Mouse (Mus musculus): ENCODE measurements around the gene Slc25a16. TPM values are rescaled to one million over a fixed set of nuclear protein-coding genes. Genes with fewer than 3 reads are reported as not detected.

The Slc25a16 gene
- 18.3 and 19.3 TPM in 2 replicates for polyA plus RNA-seq (2014; fragmentation: Nextera tagmentation; extraction: Ambion mirVana)

DNA sequence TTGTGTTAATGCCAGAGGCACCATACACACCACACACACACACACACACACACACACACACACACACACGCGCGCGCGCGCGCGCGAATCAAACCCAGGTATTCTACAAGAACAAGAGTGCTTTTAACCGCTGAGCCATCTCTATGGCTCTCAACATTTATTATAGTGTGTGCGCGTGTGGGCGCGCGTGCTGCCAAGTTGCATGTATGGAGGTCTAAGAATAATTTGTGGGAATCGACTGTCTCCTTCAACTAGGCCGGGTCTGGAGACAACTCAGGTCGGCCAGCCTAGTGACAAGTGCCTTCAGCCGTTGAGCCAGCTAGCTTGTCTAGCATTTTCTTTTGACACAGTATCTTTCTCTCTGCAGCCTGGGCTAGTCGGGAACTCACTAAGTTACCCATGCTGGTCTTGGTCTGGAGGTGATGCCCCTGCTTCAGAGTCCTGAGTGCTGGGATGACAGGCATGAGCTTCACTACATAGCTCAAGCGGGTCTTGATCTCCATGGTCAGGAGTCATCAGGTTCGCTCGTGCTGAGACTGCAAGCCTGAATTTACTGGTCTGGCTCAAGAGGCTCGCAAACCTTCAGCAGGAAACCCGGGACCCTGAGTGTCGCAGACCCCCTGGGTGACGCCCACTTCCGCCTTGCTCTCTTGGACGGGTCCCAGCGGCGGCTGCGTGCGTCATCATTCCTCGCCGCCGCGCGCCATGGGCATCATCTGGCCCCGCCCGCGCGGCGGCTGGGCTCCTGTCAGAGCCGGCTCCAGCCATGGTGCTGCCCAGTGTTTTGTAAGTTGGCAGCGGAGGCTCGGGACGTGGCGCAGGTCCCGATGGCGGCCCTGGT is at the start of gene Slc25a16:
Gene Slc25a16, plus strand, starts transcription at position 709 of the 841 bp plus-strand sequence.
- Histone ChIP-seq H3K9me3 (ENCODE audit: control insufficient read depth, low read length) (no peaks in the 10 kb centered on the region), H3K27ac (ENCODE audit: low read depth, low read length) (peak within 1 kb of the TSS; percentile 85), H3K27me3 (ENCODE audit: control insufficient read depth, insufficient read depth, low read length) (no peaks in the 10 kb centered on the region), H3K4me3 (ENCODE audit: low read depth, low read length) (peak within 1 kb of the TSS; percentile 97), H3K36me3 (ENCODE audit: control insufficient read depth, insufficient read depth, low read length) (no peaks in the 10 kb centered on the region), H3K4me1 (ENCODE audit: control insufficient read depth, insufficient read depth, low read length) (no peaks in the 10 kb centered on the region; the same call in 1 of the 2 replicates), H3K4me2 (ENCODE audit: low read depth, low read length) (peak within 1 kb of the TSS; percentile 94), H3K9ac (replicated peaks; ENCODE audit: low read depth, low read length) (peak within 1 kb of the TSS; percentile 95)
- WGBS = 9% methylated on average over 50 of the region's 50 CpGs
- peak; percentile 97 for ATAC-seq (ENCODE audit: low read depth)

DNA sequence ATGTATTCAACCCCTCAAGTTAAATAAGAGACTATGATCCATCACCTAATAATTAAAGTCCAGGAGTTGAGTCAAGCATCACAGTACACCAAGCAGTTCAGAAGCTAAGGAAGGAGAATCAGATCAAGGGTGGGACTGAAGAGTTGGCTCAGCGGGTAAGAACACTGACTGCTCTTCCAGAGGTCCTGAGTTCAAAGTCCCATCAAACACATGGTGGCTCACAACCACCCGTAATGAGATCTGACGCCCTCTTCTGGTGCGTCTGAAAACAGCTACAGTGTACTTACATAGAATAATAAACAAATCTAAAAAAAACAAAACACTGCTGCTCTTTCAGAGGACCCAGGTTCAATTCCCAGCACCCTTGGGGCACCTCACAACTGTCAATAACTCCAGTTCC is 45.6 kb upstream of the Slc25a16 start:
- Histone ChIP-seq H3K27me3 (ENCODE audit: control insufficient read depth, insufficient read depth, low read length) (no peaks in the 10 kb centered on the region), H3K9ac (replicated peaks; ENCODE audit: low read depth, low read length) (no peak overlapping the region), H3K4me3 (ENCODE audit: low read depth, low read length) (no peak overlapping the region), H3K4me1 (ENCODE audit: control insufficient read depth, insufficient read depth, low read length) (no peaks in the 10 kb centered on the region), H3K27ac (ENCODE audit: low read depth, low read length) (no peak overlapping the region), H3K36me3 (ENCODE audit: control insufficient read depth, insufficient read depth, low read length) (no peaks in the 10 kb centered on the region), H3K4me2 (ENCODE audit: low read depth, low read length) (no peak overlapping the region), H3K9me3 (ENCODE audit: control insufficient read depth, low read length) (no peaks in the 10 kb centered on the region)
- WGBS = 79% methylated on average over 4 of the region's 4 CpGs
- no peak for ATAC-seq (ENCODE audit: low read depth)

DNA sequence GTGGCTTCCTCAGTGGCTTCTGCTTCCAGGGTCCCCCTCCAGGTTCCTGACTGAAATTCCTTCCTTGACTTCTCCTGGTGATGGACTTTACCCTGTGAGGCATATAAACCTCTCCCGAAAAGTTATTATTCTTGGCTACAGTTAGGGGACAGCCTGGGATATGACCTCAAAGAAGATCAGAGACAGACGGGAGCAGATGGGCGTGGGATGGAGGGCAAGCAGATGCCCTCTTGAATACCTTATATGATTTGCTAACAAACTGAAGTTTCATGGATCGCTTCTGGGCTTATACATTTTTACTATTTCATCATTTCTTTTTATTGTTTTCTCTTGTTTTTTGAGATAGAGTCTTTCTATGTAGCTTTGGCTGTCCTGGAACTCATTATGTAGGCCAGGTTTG is 44.9 kb upstream of the Slc25a16 start:
- H3K36me3 ChIP-seq (ENCODE audit: control insufficient read depth, insufficient read depth, low read length) = no peaks in the 10 kb centered on the region
- H3K9me3 ChIP-seq (ENCODE audit: control insufficient read depth, low read length) = no peaks in the 10 kb centered on the region
- H3K27me3 ChIP-seq (ENCODE audit: control insufficient read depth, insufficient read depth, low read length) = no peaks in the 10 kb centered on the region
- 93% methylated on average over 4 of the region's 4 CpGs for WGBS
- ATAC-seq (ENCODE audit: low read depth) = no peak
- no peak overlapping the region for H3K4me2 ChIP-seq (ENCODE audit: low read depth, low read length)
- H3K4me1 ChIP-seq (ENCODE audit: control insufficient read depth, insufficient read depth, low read length) = no peaks in the 10 kb centered on the region
- no peak overlapping the region for H3K9ac ChIP-seq (replicated peaks; ENCODE audit: low read depth, low read length)
- H3K27ac ChIP-seq (ENCODE audit: low read depth, low read length) = no peak overlapping the region
- no peak overlapping the region for H3K4me3 ChIP-seq (ENCODE audit: low read depth, low read length)

GRCm38 (mm10) chr10:62878056-62878455 is 42.4 kb upstream of the Slc25a16 start:
- 89% methylated on average over 13 of the region's 13 CpGs for WGBS
- H3K9me3 ChIP-seq (ENCODE audit: control insufficient read depth, low read length) = no peaks in the 10 kb centered on the region

DNA sequence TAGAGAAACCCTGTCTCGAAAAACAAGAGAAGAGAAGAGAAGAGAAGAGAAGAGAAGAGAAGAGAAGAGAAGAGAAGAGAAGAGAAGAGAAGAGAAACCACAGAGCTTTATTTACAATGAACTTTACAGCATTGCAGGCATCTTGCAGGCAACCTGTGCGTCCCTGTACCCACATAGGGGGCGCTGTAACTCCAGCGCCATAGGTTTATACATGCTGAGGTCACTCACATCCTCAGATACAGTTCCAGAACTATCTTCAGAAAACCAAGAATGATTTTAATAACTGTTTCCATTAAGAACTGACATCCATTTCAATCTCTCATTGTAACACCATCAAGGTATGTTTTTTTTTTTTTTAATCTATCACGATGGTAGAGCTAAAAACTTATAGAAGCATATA is 39.2 kb upstream of the Slc25a16 start:
- Histone ChIP-seq H3K27me3 (ENCODE audit: control insufficient read depth, insufficient read depth, low read length) (peaks cover 2% of the 10 kb centered on the region; the same call in 1 of the 2 replicates), H3K36me3 (ENCODE audit: control insufficient read depth, insufficient read depth, low read length) (no peaks in the 10 kb centered on the region), H3K9me3 (ENCODE audit: control insufficient read depth, low read length) (no peaks in the 10 kb centered on the region), H3K9ac (replicated peaks; ENCODE audit: low read depth, low read length) (no peak overlapping the region), H3K27ac (ENCODE audit: low read depth, low read length) (no peak overlapping the region), H3K4me3 (ENCODE audit: low read depth, low read length) (no peak overlapping the region), H3K4me2 (ENCODE audit: low read depth, low read length) (no peak overlapping the region), H3K4me1 (ENCODE audit: control insufficient read depth, insufficient read depth, low read length) (peaks cover 6% of the 10 kb centered on the region; the same call in 1 of the 2 replicates)
- 45% methylated on average over 5 of the region's 5 CpGs for WGBS
- no peak for ATAC-seq (ENCODE audit: low read depth)

More at GRCm38 (mm10) chr10:62878056-62878455, 42.4 kb upstream of the Slc25a16 start:
- Histone ChIP-seq H3K4me1 (ENCODE audit: control insufficient read depth, insufficient read depth, low read length) (no peaks in the 10 kb centered on the region), H3K4me2 (ENCODE audit: low read depth, low read length) (no peak overlapping the region), H3K9ac (replicated peaks; ENCODE audit: low read depth, low read length) (no peak overlapping the region), H3K4me3 (ENCODE audit: low read depth, low read length) (no peak overlapping the region), H3K27me3 (ENCODE audit: control insufficient read depth, insufficient read depth, low read length) (no peaks in the 10 kb centered on the region), H3K36me3 (ENCODE audit: control insufficient read depth, insufficient read depth, low read length) (no peaks in the 10 kb centered on the region), H3K27ac (ENCODE audit: low read depth, low read length) (no peak overlapping the region)
- ATAC-seq (ENCODE audit: low read depth) = no peak

DNA sequence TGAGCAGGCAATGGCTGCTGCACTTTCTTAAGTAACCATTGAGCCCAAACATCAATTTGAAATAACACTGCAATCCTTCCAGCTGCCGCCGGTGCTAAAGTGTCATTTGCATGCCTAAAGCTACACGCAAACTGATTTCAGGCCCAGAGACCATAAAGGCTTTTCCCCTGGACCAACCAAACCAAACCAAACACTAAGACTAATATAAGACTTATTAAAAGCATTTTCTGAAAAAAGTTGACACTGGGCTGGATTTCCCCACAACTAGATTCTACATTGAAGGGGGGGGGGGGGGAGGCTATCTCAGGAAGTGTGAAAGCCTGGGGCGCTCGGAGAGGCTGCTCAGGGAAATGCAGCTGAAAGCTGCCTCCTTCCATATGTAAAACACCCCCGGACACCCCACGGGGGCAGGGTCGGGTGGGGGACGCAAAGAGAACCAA is 36.5 kb upstream of the Slc25a16 start:
- H3K27ac ChIP-seq (ENCODE audit: low read depth, low read length) = no peak overlapping the region
- H3K36me3 ChIP-seq (ENCODE audit: control insufficient read depth, insufficient read depth, low read length) = no peaks in the 10 kb centered on the region
- H3K9me3 ChIP-seq (ENCODE audit: control insufficient read depth, low read length) = no peaks in the 10 kb centered on the region
- ATAC-seq (ENCODE audit: low read depth) = no peak
- peaks cover 6% of the 10 kb centered on the region for H3K27me3 ChIP-seq (ENCODE audit: control insufficient read depth, insufficient read depth, low read length)
- no peak overlapping the region for H3K4me3 ChIP-seq (ENCODE audit: low read depth, low read length)
- H3K4me1 ChIP-seq (ENCODE audit: control insufficient read depth, insufficient read depth, low read length) = peaks cover 9% of the 10 kb centered on the region; the same call in 1 of the 2 replicates
- 8% methylated on average over 9 of the region's 9 CpGs for WGBS
- H3K9ac ChIP-seq (replicated peaks; ENCODE audit: low read depth, low read length) = no peak overlapping the region
- no peak overlapping the region for H3K4me2 ChIP-seq (ENCODE audit: low read depth, low read length)

GRCm38 (mm10) chr10:62884517-62884916 is 35.9 kb upstream of the Slc25a16 start:
- Histone ChIP-seq H3K9me3 (ENCODE audit: control insufficient read depth, low read length) (no peaks in the 10 kb centered on the region), H3K4me3 (ENCODE audit: low read depth, low read length) (no peak overlapping the region), H3K4me1 (ENCODE audit: control insufficient read depth, insufficient read depth, low read length) (peaks cover 9% of the 10 kb centered on the region; the same call in 1 of the 2 replicates), H3K4me2 (ENCODE audit: low read depth, low read length) (no peak overlapping the region), H3K36me3 (ENCODE audit: control insufficient read depth, insufficient read depth, low read length) (no peaks in the 10 kb centered on the region), H3K27me3 (ENCODE audit: control insufficient read depth, insufficient read depth, low read length) (peaks cover 6% of the 10 kb centered on the region), H3K27ac (ENCODE audit: low read depth, low read length) (no peak overlapping the region), H3K9ac (replicated peaks; ENCODE audit: low read depth, low read length) (no peak overlapping the region)
- no peak for ATAC-seq (ENCODE audit: low read depth)
- 33% methylated on average over 1 of the region's 1 CpGs for WGBS

- no peak overlapping the region for H3K9ac ChIP-seq (replicated peaks; ENCODE audit: low read depth, low read length)
- no peaks in the 10 kb centered on the region for H3K36me3 ChIP-seq (ENCODE audit: control insufficient read depth, insufficient read depth, low read length)
- H3K27ac ChIP-seq (ENCODE audit: low read depth, low read length) = no peak overlapping the region
- H3K4me2 ChIP-seq (ENCODE audit: low read depth, low read length) = peak overlapping the region; percentile 96; the same call in 1 of the 2 replicates
- H3K27me3 ChIP-seq (ENCODE audit: control insufficient read depth, insufficient read depth, low read length) = peaks cover 6% of the 10 kb centered on the region
- ATAC-seq (ENCODE audit: low read depth) = no peak
- H3K4me3 ChIP-seq (ENCODE audit: low read depth, low read length) = peak overlapping the region; percentile 49; the same call in 1 of the 2 replicates
- H3K4me1 ChIP-seq (ENCODE audit: control insufficient read depth, insufficient read depth, low read length) = peaks cover 9% of the 10 kb centered on the region; the same call in 1 of the 2 replicates
- no peaks in the 10 kb centered on the region for H3K9me3 ChIP-seq (ENCODE audit: control insufficient read depth, low read length)
- 27% methylated on average over 10 of the region's 10 CpGs for WGBS
These were observed 35.0 kb upstream of the Slc25a16 start for GRCm38 (mm10) chr10:62885460-62885859.
